Mouse (Mus musculus) heart, embryonic 14.5 days (tissue): ENCODE results near the gene Map4k3. TPM values are rescaled to one million over a fixed set of nuclear protein-coding genes. Genes with fewer than 3 reads are reported as not detected.

ENCODE experiments used
- ATAC-seq: fragments of 200-750 bp; cut with Nextera tagmentation; 2 replicates; pipeline ENCODE4 v1.8.0; 2017; ENCODE audit warnings: low read depth, moderate TSS enrichment; ENCODE audit not compliant: insufficient number of reproducible peaks, insufficient read depth, low FRiP score
- H3K27ac ChIP-seq, 2 experiments: fragments of 200-500 bp in 1 of 2; fragments of 300-500 bp in 1 of 2; sonication (generic) in 1 of 2; replicated peaks in 1 of 2; 2 replicates each; pipeline ENCODE4 v1.5.1; 2012 to 2014; ENCODE audit warnings: low read depth in 2 of 2, low read length in 2 of 2, control low read depth in 1 of 2, mild to moderate bottlenecking in 1 of 2, mixed read lengths in 1 of 2; ENCODE audit not compliant: control insufficient read depth in 1 of 2, insufficient read depth in 1 of 2
- H3K27me3 ChIP-seq: fragments of 300-500 bp; sonication (generic); 2 replicates; pipeline ENCODE4 v1.6.1; 2014; ENCODE audit warnings: mild to moderate bottlenecking, low read length, control low read depth; ENCODE audit not compliant: control insufficient read depth, insufficient read depth
- H3K36me3 ChIP-seq: fragments of 300-500 bp; sonication (generic); 2 replicates; pipeline ENCODE4 v1.6.1; 2014; ENCODE audit warnings: mild to moderate bottlenecking, control low read depth, low read length, mixed read lengths; ENCODE audit not compliant: control insufficient read depth, insufficient read depth
- H3K4me1 ChIP-seq, 2 experiments: fragments of 200-500 bp in 1 of 2; fragments of 300-500 bp in 1 of 2; sonication (generic) in 1 of 2; 2 replicates each; pipeline ENCODE4 v1.6.1; 2012 to 2014; ENCODE audit warnings: low read length in 2 of 2, control low read depth in 1 of 2, mixed read lengths in 1 of 2; ENCODE audit not compliant: control insufficient read depth in 2 of 2, insufficient read depth in 2 of 2
- H3K4me2 ChIP-seq: fragments of 300-500 bp; sonication (generic); 2 replicates; pipeline ENCODE4 v1.6.1; 2014; ENCODE audit warnings: mild to moderate bottlenecking, low read length
- H3K4me3 ChIP-seq, 2 experiments: fragments of 200-500 bp in 1 of 2; fragments of 300-500 bp in 1 of 2; sonication (generic) in 1 of 2; 2 replicates each; pipeline ENCODE4 v1.5.1; 2012 to 2014; ENCODE audit warnings: low read length in 2 of 2, mild to moderate bottlenecking in 2 of 2, control low read depth in 1 of 2, low read depth in 1 of 2, moderate library complexity in 1 of 2; ENCODE audit not compliant: control insufficient read depth in 1 of 2, insufficient read depth in 1 of 2
- H3K9ac ChIP-seq: fragments of 300-500 bp; sonication (generic); 2 replicates; pipeline ENCODE4 v1.6.1; 2014; ENCODE audit warnings: mild to moderate bottlenecking, low read length
- H3K9me3 ChIP-seq: fragments of 300-500 bp; sonication (generic); 2 replicates; pipeline ENCODE4 v1.6.1; 2016; ENCODE audit warnings: low read length, control low read depth; ENCODE audit not compliant: control insufficient read depth
- WGBS: fragments of 180-500 bp; shearing (Covaris S2); extraction: QIAGEN DNeasy Blood & Tissue Kit; methylation state at CpG from one replicate; pipeline ENCODE4 v1.1.7; 2014; 5-methylcytosine and 5-hydroxymethylcytosine counted together
- polyA plus RNA-seq: library from polyadenylated mRNA; unstranded; fragments of >200 nt; fragmentation: Nextera tagmentation; extraction: Ambion mirVana; gene quantifications from 2 replicates; pipeline ENCODE4 v1.2.1, GENCODE M21; 2014

Map4k3 gene
- polyA plus RNA-seq, 1 experiment from 2014 or later: 29.1 TPM

GRCm38 (mm10) chr17:80683821-80684576 lies 44.3 kb downstream of the Map4k3 start:
- Histone ChIP-seq H3K36me3 (peaks cover 7% of the 10 kb centered on the region; the same call in 1 of the 2 replicates), H3K9ac (no peak overlapping the region), H3K9me3 (no peaks in the 10 kb centered on the region), H3K4me1 (peaks cover 4 to 20% of the 10 kb centered on the region in 2 experiments), H3K4me2 (no peak overlapping the region), H3K4me3 (no peak overlapping the region), H3K27ac (peak overlapping the region in 1 of 2 experiments; percentile 41; a peak in 1 of 4 replicates), H3K27me3 (no peaks in the 10 kb centered on the region)
- WGBS: 55% methylated on average over 6 of the region's 6 CpGs
- no peak for ATAC-seq

- H3K27me3 ChIP-seq: no peaks in the 10 kb centered on the region
- WGBS: 55% methylated on average over 5 of the region's 5 CpGs
- no peak overlapping the region for H3K27ac ChIP-seq
- ATAC-seq: no peak
- H3K36me3 ChIP-seq: peaks cover 11% of the 10 kb centered on the region; the same call in 1 of the 2 replicates
- no peak overlapping the region for H3K4me2 ChIP-seq
- H3K9me3 ChIP-seq: no peaks in the 10 kb centered on the region
- no peak overlapping the region for H3K4me3 ChIP-seq
- H3K9ac ChIP-seq: 0 out of 2 replicates have a peak overlapping the region, but pooled peaks have one; percentile 5
- H3K4me1 ChIP-seq: peaks cover 4 to 20% of the 10 kb centered on the region in 2 experiments
Observed at GRCm38 (mm10) chr17:80683041-80683440, 45.2 kb downstream of the Map4k3 start.

GRCm38 (mm10) chr17:80678190-80678589 lies 50.1 kb downstream of the Map4k3 start:
- 84% methylated on average over 6 of the region's 6 CpGs for WGBS
- no peak overlapping the region for H3K27ac ChIP-seq
- H3K36me3 ChIP-seq: peaks cover 11% of the 10 kb centered on the region; the same call in 1 of the 2 replicates
- no peak overlapping the region for H3K4me3 ChIP-seq
- H3K9ac ChIP-seq: no peak overlapping the region
- no peaks in the 10 kb centered on the region for H3K27me3 ChIP-seq
- H3K4me2 ChIP-seq: no peak overlapping the region
- peaks cover 4% of the 10 kb centered on the region in 2 experiments for H3K4me1 ChIP-seq
- no peaks in the 10 kb centered on the region for H3K9me3 ChIP-seq
- no peak for ATAC-seq

GRCm38 (mm10) chr17:80676859-80677535 lies 51.3 kb downstream of the Map4k3 start:
- Histone ChIP-seq H3K27me3 (no peaks in the 10 kb centered on the region), H3K27ac (no peak overlapping the region), H3K4me1 (no peaks in the 10 kb centered on the region), H3K4me3 (no peak overlapping the region), H3K4me2 (no peak overlapping the region), H3K9ac (no peak overlapping the region), H3K36me3 (peaks cover 11% of the 10 kb centered on the region; the same call in 1 of the 2 replicates), H3K9me3 (no peaks in the 10 kb centered on the region)
- 87% methylated on average over 11 of the region's 11 CpGs for WGBS
- ATAC-seq: no peak

GRCm38 (mm10) chr17:80676211-80676610 lies 52.1 kb downstream of the Map4k3 start:
- Histone ChIP-seq H3K4me2 (no peak overlapping the region), H3K4me3 (no peak overlapping the region), H3K9me3 (no peaks in the 10 kb centered on the region), H3K4me1 (no peaks in the 10 kb centered on the region), H3K27me3 (no peaks in the 10 kb centered on the region), H3K27ac (no peak overlapping the region), H3K36me3 (peaks cover 11% of the 10 kb centered on the region; the same call in 1 of the 2 replicates), H3K9ac (no peak overlapping the region)
- 58% methylated on average over 2 of the region's 2 CpGs for WGBS
- ATAC-seq: no peak

GRCm38 (mm10) chr17:80670395-80670794 lies 57.9 kb downstream of the Map4k3 start:
- 77% methylated on average over 1 of the region's 1 CpGs for WGBS

GRCm38 (mm10) chr17:80663623-80664022 lies 64.7 kb downstream of the Map4k3 start:
- WGBS: 91% methylated on average over 4 of the region's 4 CpGs

More at GRCm38 (mm10) chr17:80670395-80670794, 57.9 kb downstream of the Map4k3 start:
- Histone ChIP-seq H3K4me2 (no peak overlapping the region), H3K36me3 (no peaks in the 10 kb centered on the region), H3K27me3 (no peaks in the 10 kb centered on the region), H3K9ac (no peak overlapping the region), H3K4me1 (peaks cover 0 to 3% of the 10 kb centered on the region in 2 experiments; a peak in 1 of 4 replicates), H3K9me3 (no peaks in the 10 kb centered on the region), H3K4me3 (no peak overlapping the region), H3K27ac (no peak overlapping the region)
- no peak for ATAC-seq

More at GRCm38 (mm10) chr17:80663623-80664022, 64.7 kb downstream of the Map4k3 start:
- no peak overlapping the region for H3K9ac ChIP-seq
- peaks cover 0 to 3% of the 10 kb centered on the region in 2 experiments; a peak in 1 of 4 replicates for H3K4me1 ChIP-seq
- H3K36me3 ChIP-seq: peaks cover 20% of the 10 kb centered on the region
- H3K27ac ChIP-seq: no peak overlapping the region
- no peak overlapping the region for H3K4me3 ChIP-seq
- ATAC-seq: no peak
- H3K9me3 ChIP-seq: no peaks in the 10 kb centered on the region
- H3K27me3 ChIP-seq: no peaks in the 10 kb centered on the region
- H3K4me2 ChIP-seq: no peak overlapping the region
